Mouse (Mus musculus) MEL (cell line): ENCODE measurements around the gene Atf7.

Source experiments
- CTCF ChIP-seq, 3 experiments: IDR thresholded peaks in 2 of 3; conservative IDR thresholded peaks in 1 of 3; 2 replicates each; pipeline ENCODE4 v1.5.1; 2011 to 2012; ENCODE audit warnings: low read length in 3 of 3, low read depth in 2 of 3, mild to moderate bottlenecking in 2 of 3, improper control_type of control experiment in 1 of 3, inconsistent platforms in 1 of 3, mixed read lengths in 1 of 3, moderate library complexity in 1 of 3; ENCODE audit not compliant: control insufficient read depth in 1 of 3, insufficient read depth in 1 of 3, poor library complexity in 1 of 3, severe bottlenecking in 1 of 3
- HCFC1 ChIP-seq: IDR thresholded peaks from 2 replicates; pipeline ENCODE4 v1.6.1; 2012; ENCODE audit warnings: low read depth, mild to moderate bottlenecking, inconsistent platforms, low read length, improper control_type of control experiment, moderate library complexity
- POLR2A ChIP-seq, 2 experiments: IDR thresholded peaks; 2 replicates each; pipeline ENCODE4 v1.6.1; 2011 to 2012; ENCODE audit warnings: low read length in 2 of 2, mild to moderate bottlenecking in 2 of 2, control low read depth in 1 of 2, improper control_type of control experiment in 1 of 2, low read depth in 1 of 2, moderate library complexity in 1 of 2; ENCODE audit not compliant: control insufficient read depth in 1 of 2, insufficient read depth in 1 of 2, poor library complexity in 1 of 2
- UBTF ChIP-seq: IDR thresholded peaks from 2 replicates; pipeline ENCODE4 v1.6.1; 2012; ENCODE audit warnings: low read depth, mild to moderate bottlenecking, inconsistent platforms, low read length, improper control_type of control experiment, moderate library complexity, borderline replicate concordance; ENCODE audit not compliant: insufficient read depth

DNA sequence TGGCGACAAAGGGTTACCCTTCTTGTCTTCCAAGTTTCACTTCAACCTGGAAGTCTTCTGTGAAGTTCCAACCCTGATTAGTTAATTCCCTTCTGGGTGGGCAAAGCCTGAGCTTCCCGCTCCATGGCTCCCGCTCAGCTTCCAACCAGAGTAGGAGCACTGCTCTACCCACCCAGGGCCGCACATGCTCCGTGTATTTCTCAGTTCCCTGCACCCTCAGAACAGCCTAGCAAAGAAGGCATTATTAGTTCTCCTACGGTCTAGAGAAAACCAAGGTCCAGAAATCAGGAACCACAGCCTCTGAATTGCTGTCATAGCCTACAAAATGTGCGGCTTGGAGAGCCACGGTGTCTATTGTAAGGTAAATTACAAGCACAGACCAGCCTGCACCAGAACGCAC lies 115.2 kb downstream of the Atf7 start:
- TF ChIP-seq CTCF (IDR thresholded peaks at IDR 0.05 in 2 of 3, conservative IDR thresholded peaks at IDR 0.05 in 1 of 3; ENCODE audit: control insufficient read depth in 1 of 3, insufficient read depth in 1 of 3, low read depth in 2 of 3, low read length in 3 of 3, poor library complexity in 1 of 3, severe bottlenecking in 1 of 3), result no peak
- no peak for TF ChIP-seq HCFC1
- no peak for TF ChIP-seq UBTF
- TF ChIP-seq POLR2A (IDR thresholded peaks at IDR 0.05; ENCODE audit: control insufficient read depth in 1 of 2, insufficient read depth in 1 of 2, low read depth in 1 of 2, low read length in 2 of 2, poor library complexity in 1 of 2), result no peak
